9 mouse cellular contexts compared by ENCODE assay signal in genomic region chr11:121420379-121420778, GRCm38 (mm10). TPM values are rescaled to one million over a fixed set of nuclear protein-coding genes. Genes with fewer than 3 reads are reported as not detected.
A peak's percentile ranks its signal among the peaks of the same experiment; 100 is the strongest.
DNase-seq lines count a peak whose midpoint lies in the region; ATAC-seq and TF ChIP-seq lines count a peak whose summit lies in the region.
"Had no signal": no experiment of that assay in that cellular context is flagged by ENCODE, and none has a peak within 500 bp of the region (broad histone marks: within the 10 kb centered on the region; RNA-seq: fewer than 3 reads in every experiment).

No protein-coding gene starts in this region.

- no peaks in the 10 kb centered on the region for H3K27me3 ChIP-seq in heart, embryonic 13.5 days (replicated peaks)
- H3K27me3 ChIP-seq in E14TG2a.4 (ENCODE audit: insufficient read depth, low read length) = no peaks in the 10 kb centered on the region
- no peaks in the 10 kb centered on the region for H3K27me3 ChIP-seq in forebrain, embryonic 14.5 days (replicated peaks; ENCODE audit: control insufficient read depth, insufficient read depth, low read length)
- no peaks in the 10 kb centered on the region; the same call in 1 of the 2 replicates for H3K27me3 ChIP-seq in liver, embryonic 15.5 days

- DNase-seq in heart, adult 9 months (ENCODE audit: low spot score in 2 of 2) = no peak
- DNase-seq in forebrain, embryonic 14.5 days (ENCODE audit: low spot score) = no peak
- no peak for DNase-seq in thymus, adult 18-20 months
- DNase-seq in ovary, postnatal 10 days (ENCODE audit: low spot score) = no peak
- no peak for DNase-seq in layer of hippocampus, postnatal 14 days (ENCODE audit: low spot score in 2 of 2)

- peak overlapping the region; percentile 83 for H3K4me3 ChIP-seq in heart, embryonic 13.5 days
- peak overlapping the region; percentile 89 for H3K4me3 ChIP-seq in E14TG2a.4 (replicated peaks; ENCODE audit: low read length)
- no peak overlapping the region; the same call in 1 of the 2 replicates for H3K4me3 ChIP-seq in forebrain, embryonic 14.5 days (ENCODE audit: low read depth, low read length)
- H3K4me3 ChIP-seq in liver, embryonic 15.5 days (replicated peaks) = peak overlapping the region; percentile 94

- 50% methylated on average over 5 of the region's 5 CpGs for WGBS in heart, embryonic 13.5 days
- WGBS in forebrain, embryonic 14.5 days = 49% methylated on average over 5 of the region's 5 CpGs
- WGBS in liver, embryonic 15.5 days (ENCODE audit: insufficient replicate concordance) = 51% methylated on average over 5 of the region's 5 CpGs

- peaks cover 13% of the 10 kb centered on the region for H3K4me1 ChIP-seq in heart, embryonic 13.5 days
- H3K4me1 ChIP-seq in E14TG2a.4 (replicated peaks; ENCODE audit: low read depth, low read length) = peaks cover 13% of the 10 kb centered on the region
- 0 out of 2 replicates have a peak, but pooled peaks cover 5% of the 10 kb centered on the region for H3K4me1 ChIP-seq in forebrain, embryonic 14.5 days (ENCODE audit: control insufficient read depth, insufficient read depth, low read length)
- H3K4me1 ChIP-seq in liver, embryonic 15.5 days (replicated peaks) = peaks cover 49% of the 10 kb centered on the region

- peak overlapping the region; percentile 86 for H3K4me2 ChIP-seq in heart, embryonic 13.5 days
- H3K4me2 ChIP-seq in forebrain, embryonic 14.5 days (ENCODE audit: low read length) = peak overlapping the region; percentile 64
- H3K4me2 ChIP-seq in liver, embryonic 15.5 days = peak overlapping the region; percentile 94

- no peaks in the 10 kb centered on the region for H3K9me3 ChIP-seq in heart, embryonic 13.5 days
- no peaks in the 10 kb centered on the region for H3K9me3 ChIP-seq in E14TG2a.4 (ENCODE audit: low read length)
- H3K9me3 ChIP-seq in forebrain, embryonic 14.5 days (replicated peaks; ENCODE audit: control insufficient read depth, low read length) = no peaks in the 10 kb centered on the region
- H3K9me3 ChIP-seq in liver, embryonic 15.5 days (replicated peaks) = no peaks in the 10 kb centered on the region

- peak overlapping the region; percentile 55 for H3K27ac ChIP-seq in heart, embryonic 13.5 days (replicated peaks)
- H3K27ac ChIP-seq in forebrain, embryonic 14.5 days (ENCODE audit: low read depth, low read length) = no peak overlapping the region
- peak overlapping the region; percentile 97 for H3K27ac ChIP-seq in liver, embryonic 15.5 days (replicated peaks)

- no peak for TF ChIP-seq CTCF in E14TG2a.4 (conservative IDR thresholded peaks at IDR 0.05; ENCODE audit: low read length)

- H3K36me3 ChIP-seq in heart, embryonic 13.5 days = no peaks in the 10 kb centered on the region
- no peaks in the 10 kb centered on the region; the same call in 1 of the 2 replicates for H3K36me3 ChIP-seq in E14TG2a.4 (ENCODE audit: insufficient read depth, low read length)
- no peaks in the 10 kb centered on the region for H3K36me3 ChIP-seq in forebrain, embryonic 14.5 days (ENCODE audit: control insufficient read depth, insufficient read depth, low read length)
- peaks cover 17% of the 10 kb centered on the region for H3K36me3 ChIP-seq in liver, embryonic 15.5 days (replicated peaks)

- ATAC-seq in heart, embryonic 13.5 days (ENCODE audit: extremely low read depth, insufficient number of reproducible peaks, low FRiP score, low TSS enrichment) = no peak
- ATAC-seq in forebrain, embryonic 14.5 days = no peak
- ATAC-seq in liver, embryonic 15.5 days (ENCODE audit: insufficient read depth) = no peak

- H3K9ac ChIP-seq in heart, embryonic 13.5 days = peak overlapping the region; percentile 70
- H3K9ac ChIP-seq in forebrain, embryonic 14.5 days (ENCODE audit: low read length) = no peak overlapping the region
- H3K9ac ChIP-seq in liver, embryonic 15.5 days = peak overlapping the region; percentile 69; the same call in 1 of the 2 replicates

RNA-seq across cellular contexts. Expression of gene Fn3krp, which starts 0.8 kb away (rescaled TPM):
- 4.6 and 5.5 TPM in 2 replicates for polyA plus RNA-seq in heart, embryonic 13.5 days (2015; fragmentation: Nextera tagmentation; extraction: Ambion mirVana)
- 7.2 and 7.5 TPM in 2 replicates for polyA plus RNA-seq in forebrain, embryonic 14.5 days (2014; fragmentation: Nextera tagmentation; extraction: Ambion mirVana)
- 27.3 and 28.1 TPM in 2 replicates for polyA plus RNA-seq in liver, embryonic 15.5 days (2015; fragmentation: Nextera tagmentation; extraction: Ambion mirVana)
- total RNA-seq in layer of hippocampus, postnatal 14 days (2021) = 10 to 100 TPM; 39.2 to 39.9 TPM

RNA-seq across cellular contexts. Expression of gene Fn3k, which starts 14.3 kb away (rescaled TPM):
- polyA plus RNA-seq in heart, embryonic 13.5 days (2015; fragmentation: Nextera tagmentation; extraction: Ambion mirVana) = 8.9 and 9.6 TPM in 2 replicates
- 2.6 and 3.4 TPM in 2 replicates for polyA plus RNA-seq in forebrain, embryonic 14.5 days (2014; fragmentation: Nextera tagmentation; extraction: Ambion mirVana)
- 43.7 and 46.6 TPM in 2 replicates for polyA plus RNA-seq in liver, embryonic 15.5 days (2015; fragmentation: Nextera tagmentation; extraction: Ambion mirVana)
- 10 to 100 TPM; 26.4 to 27.7 TPM for total RNA-seq in layer of hippocampus, postnatal 14 days (2021)
- total RNA-seq: granulocyte monocyte progenitor cell, adult 5-6 weeks had no signal

RNA-seq across cellular contexts. Expression of gene Tbcd, which starts 31.4 kb away (rescaled TPM):
- 21.0 and 22.1 TPM in 2 replicates for polyA plus RNA-seq in heart, embryonic 13.5 days (2015; fragmentation: Nextera tagmentation; extraction: Ambion mirVana)
- polyA plus RNA-seq in forebrain, embryonic 14.5 days (2014; fragmentation: Nextera tagmentation; extraction: Ambion mirVana) = 33.8 and 42.5 TPM in 2 replicates
- 20.2 and 22.7 TPM in 2 replicates for polyA plus RNA-seq in liver, embryonic 15.5 days (2015; fragmentation: Nextera tagmentation; extraction: Ambion mirVana)
- 10 to 100 TPM; 50.9 to 52.8 TPM for total RNA-seq in layer of hippocampus, postnatal 14 days (2021)

RNA-seq across cellular contexts. Expression of gene Rab40b, which starts 32.3 kb away (rescaled TPM):
- 4.6 and 5.0 TPM in 2 replicates for polyA plus RNA-seq in heart, embryonic 13.5 days (2015; fragmentation: Nextera tagmentation; extraction: Ambion mirVana)
- 7.2 and 9.0 TPM in 2 replicates for polyA plus RNA-seq in forebrain, embryonic 14.5 days (2014; fragmentation: Nextera tagmentation; extraction: Ambion mirVana)
- 1.3 and 1.4 TPM in 2 replicates for polyA plus RNA-seq in liver, embryonic 15.5 days (2015; fragmentation: Nextera tagmentation; extraction: Ambion mirVana)
- 10 to 100 TPM; 50.3 to 53.3 TPM for total RNA-seq in layer of hippocampus, postnatal 14 days (2021)
